Mouse (Mus musculus): ENCODE measurements at regions not wholly inside any gene's neighbourhood (a gene's known extent, or its start where the extent isn't known, plus 50 kb on each side); places are given as distances from the start of the nearest gene placed in this dataset.

DNA sequence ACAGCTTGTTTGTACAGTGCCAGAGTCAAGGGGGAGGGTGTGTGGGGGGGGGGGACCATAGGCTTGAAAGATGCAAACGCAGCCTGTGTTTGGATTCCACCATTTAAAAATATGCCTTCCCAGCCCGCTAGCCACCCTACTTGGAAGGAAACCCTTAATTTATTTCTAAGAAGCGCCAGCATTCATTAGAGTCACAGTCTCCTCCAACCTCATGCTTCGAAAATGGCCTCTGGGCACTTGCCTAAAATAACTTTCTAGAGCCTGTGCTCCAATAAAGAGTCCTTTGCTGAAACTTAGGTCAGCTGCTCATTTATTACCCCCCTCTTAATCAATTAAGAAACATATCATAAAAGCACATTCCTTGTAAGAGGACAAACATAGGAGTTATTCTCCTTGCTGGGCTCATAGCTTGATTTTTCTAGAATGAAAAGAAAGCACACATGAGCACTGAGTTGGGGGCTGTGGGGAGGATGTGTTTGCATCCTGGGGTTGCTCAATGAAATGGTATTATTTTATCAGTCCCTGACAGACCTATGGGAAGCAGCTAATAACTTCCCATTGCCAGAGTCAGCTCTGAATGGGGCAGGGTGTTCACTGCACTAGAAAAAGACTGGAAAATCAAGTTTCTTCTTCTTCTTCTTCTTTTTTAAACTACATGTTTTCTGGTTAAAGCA lies 57.4 kb downstream of the H2al2a start:
- Histone ChIP-seq H3K27me3 (ENCODE audit: control insufficient read depth, insufficient read depth, low read length) (no peaks in the 10 kb centered on the region), H3K4me1 (ENCODE audit: control insufficient read depth, insufficient read depth, insufficient read length) (no peaks in the 10 kb centered on the region), H3K27ac (ENCODE audit: insufficient read depth, low read length) (no peak overlapping the region), H3K36me3 (ENCODE audit: control insufficient read depth, insufficient read depth, low read length) (no peaks in the 10 kb centered on the region), H3K4me3 (ENCODE audit: extremely low read depth, insufficient read depth, insufficient read length) (no peak overlapping the region)
- no peak for DNase-seq (ENCODE audit: low read depth in 1 of 2, low spot score in 2 of 2)
- TF ChIP-seq POLR2A (IDR thresholded peaks at IDR 0.05; ENCODE audit: low read depth, low read length), result no peak
- TF ChIP-seq CTCF (IDR thresholded peaks at IDR 0.05; ENCODE audit: extremely low read depth, insufficient read depth, insufficient read length, insufficient replicate concordance), result no peak
- WGBS, result 93% methylated on average over 4 of the region's 4 CpGs

DNA sequence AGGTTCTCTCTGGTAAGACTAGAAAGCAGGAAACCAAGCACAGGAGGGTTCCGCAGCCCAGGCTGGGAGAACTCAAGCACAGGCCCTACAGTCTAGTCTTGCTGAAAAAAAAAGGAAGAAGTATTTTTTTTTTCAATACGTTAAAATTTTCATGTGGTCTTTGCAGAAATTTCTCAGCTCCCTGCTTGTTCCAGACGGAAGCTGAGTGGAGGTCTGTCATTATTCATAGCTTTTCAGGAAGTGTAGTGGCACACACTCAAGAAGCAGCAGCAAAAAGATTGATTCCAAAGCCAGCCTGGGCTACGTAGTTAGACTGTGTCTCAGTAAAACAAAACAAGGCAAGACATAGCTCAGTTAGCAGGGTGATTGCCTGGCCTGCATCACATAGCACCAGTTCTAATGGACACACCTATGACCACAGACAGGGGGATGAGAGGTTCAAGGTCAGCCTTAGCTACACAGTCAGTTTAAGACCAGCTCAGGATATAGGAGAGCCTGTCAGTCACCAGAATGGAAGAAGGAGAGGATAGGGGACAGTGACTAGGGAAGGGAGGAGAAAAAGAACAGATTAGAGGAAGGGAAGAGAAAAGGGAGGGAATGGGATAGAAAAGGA lies 60.1 kb downstream of the H2al2a start:
- no peak for TF ChIP-seq POLR2A (IDR thresholded peaks at IDR 0.05; ENCODE audit: low read depth, low read length)

DNA sequence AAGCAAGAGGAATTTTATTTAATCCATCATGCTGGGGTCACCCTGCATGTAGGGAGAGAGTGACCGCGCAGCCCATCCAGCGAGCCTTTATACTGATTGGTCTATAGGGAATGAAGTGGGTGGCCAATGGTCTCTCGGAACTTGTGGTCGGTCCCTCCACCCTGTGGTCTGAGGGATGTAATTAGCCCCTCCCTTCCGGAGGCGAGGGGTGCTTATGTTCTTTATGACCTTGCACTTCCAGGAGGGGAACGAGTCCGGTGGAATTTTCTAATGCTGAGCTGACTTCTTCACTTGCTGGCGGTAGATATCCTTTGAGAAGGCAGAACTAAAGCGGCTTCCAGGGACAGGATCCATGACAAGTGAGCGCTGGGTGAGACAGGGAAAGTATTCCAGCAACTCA lies 60.8 kb downstream of the H2al2a start:
- Histone ChIP-seq H3K4me1 (ENCODE audit: control insufficient read depth, insufficient read depth, insufficient read length) (no peaks in the 10 kb centered on the region), H3K27me3 (ENCODE audit: control insufficient read depth, insufficient read depth, low read length) (no peaks in the 10 kb centered on the region), H3K4me3 (ENCODE audit: extremely low read depth, insufficient read depth, insufficient read length) (no peak overlapping the region), H3K27ac (ENCODE audit: insufficient read depth, low read length) (no peak overlapping the region), H3K36me3 (ENCODE audit: control insufficient read depth, insufficient read depth, low read length) (no peaks in the 10 kb centered on the region)
- 85% methylated on average over 12 of the region's 12 CpGs for WGBS
- TF ChIP-seq POLR2A (IDR thresholded peaks at IDR 0.05; ENCODE audit: low read depth, low read length), result no peak
- no peak for TF ChIP-seq CTCF (IDR thresholded peaks at IDR 0.05; ENCODE audit: extremely low read depth, insufficient read depth, insufficient read length, insufficient replicate concordance)
- no peak for DNase-seq (ENCODE audit: low read depth in 1 of 2, low spot score in 2 of 2)

More for the DNA sequence above, 60.1 kb downstream of the H2al2a start:
- 26% methylated on average over 4 of the region's 4 CpGs for WGBS
- Histone ChIP-seq H3K4me1 (ENCODE audit: control insufficient read depth, insufficient read depth, insufficient read length) (no peaks in the 10 kb centered on the region), H3K27me3 (ENCODE audit: control insufficient read depth, insufficient read depth, low read length) (no peaks in the 10 kb centered on the region), H3K36me3 (ENCODE audit: control insufficient read depth, insufficient read depth, low read length) (no peaks in the 10 kb centered on the region), H3K4me3 (ENCODE audit: extremely low read depth, insufficient read depth, insufficient read length) (no peak overlapping the region), H3K27ac (ENCODE audit: insufficient read depth, low read length) (no peak overlapping the region)
- DNase-seq (ENCODE audit: low read depth in 1 of 2, low spot score in 2 of 2), result no peak

DNA sequence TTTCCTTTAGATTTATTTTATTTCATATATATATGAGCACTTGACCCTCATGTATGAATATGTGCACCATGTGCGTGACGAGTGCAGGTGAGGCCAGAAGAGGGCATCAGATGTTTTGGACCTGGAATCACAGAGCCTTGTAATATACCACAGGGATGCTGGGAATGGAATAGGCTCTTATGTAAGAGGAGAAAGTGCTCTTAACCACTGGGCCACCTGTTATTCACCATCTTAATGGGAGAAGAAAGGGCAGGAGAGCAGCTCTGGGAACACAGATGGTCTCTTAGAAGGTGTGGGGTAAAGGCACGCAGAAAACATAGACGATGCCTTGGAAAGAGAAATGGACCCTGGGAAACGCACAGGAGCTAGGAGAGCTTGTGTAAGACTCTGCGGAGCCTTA lies 61.3 kb downstream of the H2al2a start:
- TF ChIP-seq CTCF (IDR thresholded peaks at IDR 0.05; ENCODE audit: extremely low read depth, insufficient read depth, insufficient read length, insufficient replicate concordance), result no peak
- TF ChIP-seq POLR2A (IDR thresholded peaks at IDR 0.05; ENCODE audit: low read depth, low read length), result no peak
- H3K27me3 ChIP-seq (ENCODE audit: control insufficient read depth, insufficient read depth, low read length), result no peaks in the 10 kb centered on the region
- DNase-seq (ENCODE audit: low read depth in 1 of 2, low spot score in 2 of 2), result no peak
- no peak overlapping the region for H3K27ac ChIP-seq (ENCODE audit: insufficient read depth, low read length)
- no peaks in the 10 kb centered on the region for H3K36me3 ChIP-seq (ENCODE audit: control insufficient read depth, insufficient read depth, low read length)
- 98% methylated on average over 6 of the region's 6 CpGs for WGBS
- no peak overlapping the region for H3K4me3 ChIP-seq (ENCODE audit: extremely low read depth, insufficient read depth, insufficient read length)
- no peaks in the 10 kb centered on the region for H3K4me1 ChIP-seq (ENCODE audit: control insufficient read depth, insufficient read depth, insufficient read length)

DNA sequence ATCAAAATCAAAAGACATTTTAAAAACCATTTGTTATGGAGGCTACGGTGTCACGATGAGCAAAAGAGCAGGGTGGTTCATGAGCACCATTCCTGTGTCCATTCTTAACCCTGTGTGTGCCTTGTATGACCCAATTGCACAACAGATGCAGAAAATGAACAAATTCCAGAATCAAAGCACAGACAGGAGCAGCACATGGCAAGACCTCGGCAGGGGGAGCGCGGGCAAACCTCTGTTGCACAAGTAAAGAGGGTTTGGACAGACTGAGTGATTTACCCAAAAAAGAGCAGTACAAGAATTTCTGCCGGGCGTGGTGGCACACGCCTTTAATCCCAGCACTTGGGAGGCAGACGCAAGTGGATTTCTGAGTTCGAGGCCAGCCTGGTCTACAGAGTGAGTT lies 62.1 kb downstream of the H2al2a start:
- Histone ChIP-seq H3K27me3 (ENCODE audit: control insufficient read depth, insufficient read depth, low read length) (no peaks in the 10 kb centered on the region), H3K27ac (ENCODE audit: insufficient read depth, low read length) (no peak overlapping the region), H3K4me3 (ENCODE audit: extremely low read depth, insufficient read depth, insufficient read length) (no peak overlapping the region), H3K36me3 (ENCODE audit: control insufficient read depth, insufficient read depth, low read length) (no peaks in the 10 kb centered on the region), H3K4me1 (ENCODE audit: control insufficient read depth, insufficient read depth, insufficient read length) (no peaks in the 10 kb centered on the region)
- TF ChIP-seq POLR2A (IDR thresholded peaks at IDR 0.05; ENCODE audit: low read depth, low read length) (no peak), CTCF (IDR thresholded peaks at IDR 0.05; ENCODE audit: extremely low read depth, insufficient read depth, insufficient read length, insufficient replicate concordance) (no peak)
- WGBS, result 93% methylated on average over 10 of the region's 10 CpGs
- DNase-seq (ENCODE audit: low read depth in 1 of 2, low spot score in 2 of 2), result no peak

DNA sequence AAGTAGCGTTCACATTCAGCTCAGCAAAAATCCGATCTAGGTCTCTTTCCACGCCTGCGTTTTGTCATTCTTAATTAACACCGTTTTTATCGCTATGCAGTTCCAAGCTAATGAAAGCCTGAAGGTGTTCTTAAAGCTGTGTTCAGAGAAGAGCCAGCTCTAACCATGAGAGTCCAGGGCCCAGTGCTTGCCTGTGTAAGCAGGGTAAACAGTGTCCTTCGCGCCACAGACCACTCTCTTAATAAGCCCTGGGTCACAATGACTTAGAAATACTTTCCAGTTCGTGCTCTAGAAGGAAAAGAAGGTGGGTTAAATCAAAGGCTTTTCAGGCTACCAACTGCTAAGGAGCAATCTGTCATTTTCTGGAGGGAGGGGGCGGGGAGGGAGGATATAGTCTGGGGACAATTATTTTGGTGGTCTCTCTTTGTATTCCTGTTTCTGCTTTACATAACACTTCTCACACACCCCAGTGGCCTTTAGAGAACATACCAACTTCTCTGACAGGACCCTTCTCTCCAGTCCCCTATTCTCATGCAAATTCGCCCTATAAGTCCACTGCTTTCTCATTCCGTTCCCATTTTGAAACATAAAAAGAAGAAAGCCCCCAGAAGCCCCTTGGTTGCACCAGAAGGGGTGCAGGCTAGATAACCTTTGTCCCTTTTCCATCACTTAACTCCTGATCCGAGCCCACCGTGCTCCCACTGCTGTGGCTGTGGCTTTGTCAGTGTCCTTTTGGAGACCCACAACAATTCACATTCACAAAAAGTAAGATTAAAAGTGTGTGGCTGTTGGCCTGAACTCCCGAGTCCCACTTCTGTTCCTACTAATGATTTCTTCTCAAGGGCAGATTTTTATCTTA lies 63.6 kb downstream of the H2al2a start:
- H3K4me1 ChIP-seq (ENCODE audit: control insufficient read depth, insufficient read depth, insufficient read length), result no peaks in the 10 kb centered on the region
- no peaks in the 10 kb centered on the region for H3K36me3 ChIP-seq (ENCODE audit: control insufficient read depth, insufficient read depth, low read length)
- H3K27ac ChIP-seq (ENCODE audit: insufficient read depth, low read length), result no peak overlapping the region
- TF ChIP-seq POLR2A (IDR thresholded peaks at IDR 0.05; ENCODE audit: low read depth, low read length) (no peak), CTCF (IDR thresholded peaks at IDR 0.05; ENCODE audit: extremely low read depth, insufficient read depth, insufficient read length, insufficient replicate concordance) (no peak)
- WGBS, result 90% methylated on average over 15 of the region's 15 CpGs
- H3K27me3 ChIP-seq (ENCODE audit: control insufficient read depth, insufficient read depth, low read length), result no peaks in the 10 kb centered on the region
- H3K4me3 ChIP-seq (ENCODE audit: extremely low read depth, insufficient read depth, insufficient read length), result no peak overlapping the region
- DNase-seq (ENCODE audit: low read depth in 1 of 2, low spot score in 2 of 2), result no peak
